Mouse (Mus musculus): ENCODE results near the gene Ldah. TPM values are rescaled to one million over a fixed set of nuclear protein-coding genes. Genes with fewer than 3 reads are reported as not detected.
A peak's percentile ranks its signal among the peaks of the same experiment; 100 is the strongest.

Gene Ldah
- total and polyA plus RNA-seq, 2 experiments from 2014 or later: 43.9 to 65.3 TPM

GRCm38 (mm10) chr12:8324086-8324485 lies 116.2 kb downstream of the Ldah start:
- H3K4me2 ChIP-seq (ENCODE audit: low read depth, low read length): no peak overlapping the region
- no peak overlapping the region for H3K9ac ChIP-seq (replicated peaks; ENCODE audit: low read length)
- 87% methylated on average over 10 of the region's 10 CpGs for WGBS
- no peaks in the 10 kb centered on the region for H3K9me3 ChIP-seq (ENCODE audit: low read length)
- H3K27ac ChIP-seq: no peak overlapping the region
- H3K27me3 ChIP-seq (ENCODE audit: insufficient read depth, low read length): no peaks in the 10 kb centered on the region
- ATAC-seq (no peak), DNase-seq (ENCODE audit: low spot score) (no peak)
- H3K4me1 ChIP-seq (ENCODE audit: insufficient read depth, low read length): peaks cover 7% of the 10 kb centered on the region; the same call in 1 of the 2 replicates
- H3K36me3 ChIP-seq (ENCODE audit: insufficient read depth, low read length): 0 out of 2 replicates have a peak, but pooled peaks cover under 1% of the 10 kb centered on the region
- no peak for TF ChIP-seq CTCF (IDR thresholded peaks at IDR 0.05; ENCODE audit: low read depth)
- H3K4me3 ChIP-seq (ENCODE audit: low read length): no peak overlapping the region

DNA sequence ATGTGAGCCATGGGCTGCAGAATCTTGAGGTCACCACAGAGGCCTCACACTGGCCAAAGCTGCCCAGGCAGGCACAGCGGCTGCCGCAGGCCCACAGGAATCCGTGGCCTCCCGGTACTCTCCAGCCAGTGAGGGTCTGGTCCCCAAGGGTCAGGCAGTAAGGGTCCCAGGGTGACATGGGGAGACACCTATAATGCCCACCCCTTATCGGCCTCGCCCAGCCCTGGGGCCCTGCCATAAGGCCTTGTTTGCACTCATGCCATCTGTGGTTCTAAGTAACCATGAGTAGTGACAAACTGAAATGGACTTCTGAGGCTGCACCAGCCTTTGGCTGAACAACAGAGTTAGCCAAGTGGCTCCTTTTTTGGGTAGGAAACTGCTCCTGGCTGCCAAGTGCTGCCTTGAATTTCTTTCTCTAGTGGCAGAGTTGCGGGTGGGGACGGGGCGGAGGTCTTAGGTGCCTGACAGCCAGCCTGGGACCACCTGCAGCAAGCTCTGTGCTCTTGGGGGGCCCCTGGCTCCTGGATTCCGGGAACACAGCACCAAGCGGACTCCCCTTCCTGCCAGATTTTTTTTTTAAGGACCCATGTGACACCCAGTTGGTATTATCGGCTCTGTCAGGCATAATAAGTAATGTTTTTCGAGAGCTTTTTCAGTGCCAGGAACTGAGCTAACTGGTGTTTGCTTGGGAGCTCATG lies 117.5 kb downstream of the Ldah start:
- DNase-seq (ENCODE audit: low spot score) (no peak), ATAC-seq (no peak)
- no peaks in the 10 kb centered on the region for H3K27me3 ChIP-seq (ENCODE audit: insufficient read depth, low read length)
- TF ChIP-seq CTCF (IDR thresholded peaks at IDR 0.05; ENCODE audit: low read depth): no peak
- WGBS: 84% methylated on average over 13 of the region's 13 CpGs
- no peak overlapping the region for H3K4me3 ChIP-seq (ENCODE audit: low read length)
- no peaks in the 10 kb centered on the region for H3K9me3 ChIP-seq (ENCODE audit: low read length)
- no peaks in the 10 kb centered on the region; the same call in 1 of the 2 replicates for H3K36me3 ChIP-seq (ENCODE audit: insufficient read depth, low read length)
- no peak overlapping the region; the same call in 1 of the 2 replicates for H3K27ac ChIP-seq
- H3K4me2 ChIP-seq (ENCODE audit: low read depth, low read length): no peak overlapping the region
- H3K4me1 ChIP-seq (ENCODE audit: insufficient read depth, low read length): peaks cover 7% of the 10 kb centered on the region; the same call in 1 of the 2 replicates
- H3K9ac ChIP-seq (replicated peaks; ENCODE audit: low read length): no peak overlapping the region

DNA sequence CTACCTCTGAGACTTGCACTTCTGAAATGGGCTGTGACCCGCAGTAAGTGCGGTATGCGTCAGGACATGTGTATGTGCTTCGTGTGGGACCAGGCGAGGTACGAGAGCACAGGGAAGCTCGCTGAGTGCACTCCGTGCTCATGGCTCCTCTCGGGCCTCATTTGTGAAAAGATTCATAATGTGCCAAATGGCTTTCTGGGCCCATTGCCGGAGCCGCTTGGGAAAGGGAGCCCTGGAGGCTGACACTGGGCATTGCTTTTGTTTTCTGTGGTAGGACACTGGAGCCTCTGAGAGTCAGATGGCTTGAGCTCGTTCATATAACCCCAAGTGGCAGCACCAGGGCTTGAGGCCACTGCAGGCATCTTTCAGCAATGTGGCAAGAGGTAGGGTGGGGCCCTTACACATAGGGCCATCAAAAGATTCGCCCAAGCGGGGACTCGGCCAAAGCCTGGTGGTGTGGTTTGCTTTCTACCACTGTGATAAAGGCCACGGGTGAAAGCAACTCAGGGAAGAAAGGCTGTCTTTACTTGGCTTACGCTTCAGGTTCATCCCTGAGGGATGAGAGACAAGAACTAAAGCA lies 118.1 kb downstream of the Ldah start:
- Histone ChIP-seq H3K9ac (replicated peaks; ENCODE audit: low read length) (no peak overlapping the region), H3K4me2 (ENCODE audit: low read depth, low read length) (no peak overlapping the region), H3K4me1 (ENCODE audit: insufficient read depth, low read length) (peaks cover 7% of the 10 kb centered on the region; the same call in 1 of the 2 replicates), H3K36me3 (ENCODE audit: insufficient read depth, low read length) (no peaks in the 10 kb centered on the region; the same call in 1 of the 2 replicates), H3K4me3 (ENCODE audit: low read length) (no peak overlapping the region), H3K9me3 (ENCODE audit: low read length) (no peaks in the 10 kb centered on the region), H3K27me3 (ENCODE audit: insufficient read depth, low read length) (no peaks in the 10 kb centered on the region), H3K27ac (no peak overlapping the region; the same call in 1 of the 2 replicates)
- DNase-seq (ENCODE audit: low spot score) (peak; percentile 56), ATAC-seq (no peak)
- no peak for TF ChIP-seq CTCF (IDR thresholded peaks at IDR 0.05; ENCODE audit: low read depth)
- 84% methylated on average over 17 of the region's 17 CpGs for WGBS

DNA sequence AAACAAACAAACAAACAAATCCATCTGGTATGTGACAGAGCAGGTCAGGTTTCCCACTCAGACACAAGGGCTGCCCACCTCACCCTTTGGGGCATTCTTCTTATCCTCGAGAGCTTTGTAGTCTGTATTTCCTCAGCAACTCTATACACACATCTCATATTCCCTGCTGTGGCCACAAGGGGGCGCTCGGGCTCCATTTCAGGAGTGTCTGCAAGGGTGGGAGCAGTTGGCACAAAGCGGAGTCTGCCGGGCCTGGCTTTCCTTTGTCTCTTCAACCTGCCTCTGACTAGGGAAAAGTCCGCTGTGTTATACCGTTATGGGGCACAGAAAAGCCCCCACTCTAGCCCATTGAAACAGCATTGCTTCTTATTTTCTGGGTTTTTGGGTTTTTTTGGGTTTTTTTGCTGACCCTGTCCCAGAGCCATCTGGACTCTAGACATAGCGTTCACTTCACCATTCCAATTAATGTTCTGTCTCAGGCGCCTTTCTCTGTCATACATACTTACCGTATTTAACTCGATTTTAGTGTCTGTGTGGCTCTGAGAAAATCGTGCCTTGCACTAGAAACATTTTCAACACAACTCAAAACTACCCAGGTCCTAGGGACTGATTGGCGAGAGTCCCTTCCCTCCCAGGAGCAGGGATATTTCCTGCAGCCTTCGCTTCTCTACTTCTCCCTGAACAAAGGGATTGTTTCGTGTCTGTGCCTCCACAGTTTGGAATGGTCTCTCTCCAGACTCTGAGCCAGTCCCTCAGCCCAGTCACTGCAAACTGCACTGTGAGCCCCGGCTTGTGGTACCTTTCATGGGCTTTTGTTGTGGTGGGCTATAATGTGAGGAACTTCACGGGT lies 119.1 kb downstream of the Ldah start:
- ATAC-seq (peak; percentile 90), DNase-seq (ENCODE audit: low spot score) (peak; percentile 96)
- no peaks in the 10 kb centered on the region; the same call in 1 of the 2 replicates for H3K36me3 ChIP-seq (ENCODE audit: insufficient read depth, low read length)
- H3K9me3 ChIP-seq (ENCODE audit: low read length): no peaks in the 10 kb centered on the region
- TF ChIP-seq CTCF (IDR thresholded peaks at IDR 0.05; ENCODE audit: low read depth): peak; percentile 98
- no peak overlapping the region for H3K4me3 ChIP-seq (ENCODE audit: low read length)
- H3K4me2 ChIP-seq (ENCODE audit: low read depth, low read length): no peak overlapping the region
- H3K4me1 ChIP-seq (ENCODE audit: insufficient read depth, low read length): peaks cover 9% of the 10 kb centered on the region; the same call in 1 of the 2 replicates
- 13% methylated on average over 17 of the region's 17 CpGs for WGBS
- H3K27me3 ChIP-seq (ENCODE audit: insufficient read depth, low read length): no peaks in the 10 kb centered on the region
- H3K9ac ChIP-seq (replicated peaks; ENCODE audit: low read length): peak overlapping the region; percentile 37; the same call in 1 of the 2 replicates
- H3K27ac ChIP-seq: peak overlapping the region; percentile 52; the same call in 1 of the 2 replicates

DNA sequence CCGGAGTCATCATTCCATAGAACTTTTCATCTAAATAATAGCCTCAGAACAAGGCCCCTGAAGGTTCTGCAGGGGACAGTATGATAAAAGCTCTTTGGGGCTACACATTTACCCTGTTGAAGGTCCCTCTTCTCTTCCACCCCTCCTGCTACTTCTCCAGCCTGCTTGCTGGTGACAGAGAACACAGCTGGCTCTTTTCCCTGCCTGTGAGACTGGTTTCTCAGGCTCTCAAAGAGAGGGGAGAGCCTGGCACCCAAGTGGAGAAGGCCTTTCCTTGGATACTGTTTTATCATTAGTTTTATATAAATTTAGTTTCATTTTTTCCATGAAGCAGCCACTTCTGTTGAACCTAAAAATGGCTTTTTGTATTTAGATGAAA lies 119.8 kb downstream of the Ldah start:
- Histone ChIP-seq H3K4me1 (ENCODE audit: insufficient read depth, low read length) (peaks cover 9% of the 10 kb centered on the region; the same call in 1 of the 2 replicates), H3K4me2 (ENCODE audit: low read depth, low read length) (no peak overlapping the region), H3K36me3 (ENCODE audit: insufficient read depth, low read length) (no peaks in the 10 kb centered on the region; the same call in 1 of the 2 replicates), H3K9ac (replicated peaks; ENCODE audit: low read length) (peak overlapping the region; percentile 37; the same call in 1 of the 2 replicates), H3K4me3 (ENCODE audit: low read length) (no peak overlapping the region), H3K27me3 (ENCODE audit: insufficient read depth, low read length) (no peaks in the 10 kb centered on the region), H3K9me3 (ENCODE audit: low read length) (no peaks in the 10 kb centered on the region), H3K27ac (peak overlapping the region; percentile 52; the same call in 1 of the 2 replicates)
- TF ChIP-seq CTCF (IDR thresholded peaks at IDR 0.05; ENCODE audit: low read depth): no peak
- 45% methylated on average over 1 of the region's 1 CpGs for WGBS
- DNase-seq (ENCODE audit: low spot score) (no peak), ATAC-seq (no peak)

DNA sequence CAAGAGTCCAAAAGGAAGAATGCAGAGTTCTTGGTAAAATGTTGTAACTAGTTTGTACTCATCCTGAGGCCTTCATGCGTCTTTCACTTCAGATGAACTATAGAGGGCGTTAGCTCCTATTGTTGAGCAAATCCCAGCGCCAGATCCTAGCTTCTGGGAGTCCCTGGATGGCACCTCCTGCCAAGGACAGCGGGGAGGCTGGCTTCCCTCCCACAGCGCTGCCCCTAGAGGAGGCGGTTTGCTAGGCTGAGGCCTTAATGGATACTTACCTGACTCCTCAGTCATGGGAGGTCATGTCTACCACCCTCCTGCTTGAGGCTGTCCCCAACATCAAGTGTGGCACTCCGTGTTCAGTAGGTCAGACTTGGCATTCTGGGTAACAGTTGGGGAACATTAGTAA lies 121.3 kb downstream of the Ldah start:
- Histone ChIP-seq H3K27me3 (ENCODE audit: insufficient read depth, low read length) (no peaks in the 10 kb centered on the region), H3K4me1 (ENCODE audit: insufficient read depth, low read length) (peaks cover 9% of the 10 kb centered on the region; the same call in 1 of the 2 replicates), H3K36me3 (ENCODE audit: insufficient read depth, low read length) (no peaks in the 10 kb centered on the region; the same call in 1 of the 2 replicates), H3K27ac (no peak overlapping the region), H3K9ac (replicated peaks; ENCODE audit: low read length) (no peak overlapping the region), H3K4me2 (ENCODE audit: low read depth, low read length) (no peak overlapping the region), H3K9me3 (ENCODE audit: low read length) (no peaks in the 10 kb centered on the region), H3K4me3 (ENCODE audit: low read length) (no peak overlapping the region)
- DNase-seq (ENCODE audit: low spot score): no peak
- peak; percentile 32 for TF ChIP-seq CTCF (IDR thresholded peaks at IDR 0.05; ENCODE audit: low read depth)
- ATAC-seq: no peak
- 87% methylated on average over 7 of the region's 7 CpGs for WGBS
